Mouse (Mus musculus) urinary bladder, postnatal 10 days (tissue): ENCODE measurements around the gene Drc1.

ENCODE experiments used
- DNase-seq: peaks from one replicate; pipeline ENCODE4 v3.0.0; 2022; ENCODE audit warnings: low spot score

The Drc1 gene

DNA sequence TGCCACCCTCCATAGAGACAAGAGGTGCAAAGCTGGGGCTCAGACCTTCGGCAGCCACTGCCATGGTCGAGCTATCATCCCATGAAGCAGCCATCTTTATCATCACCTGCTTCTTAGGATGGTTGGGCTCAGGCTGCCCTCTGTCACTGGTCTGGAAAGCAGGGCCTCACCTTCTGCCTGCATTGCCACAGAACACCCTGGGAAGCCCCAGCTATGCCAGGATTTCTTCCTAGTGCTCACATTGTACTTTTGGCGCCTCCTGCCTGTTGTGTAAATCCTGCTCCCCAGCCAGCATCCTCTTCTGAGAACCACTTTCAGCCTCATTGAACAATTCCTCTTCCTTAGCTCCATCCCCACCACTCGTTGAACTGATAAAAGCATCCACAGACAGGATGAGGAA lies 134.7 kb downstream of the Drc1 start:
- DNase-seq, result no peak
